Mouse (Mus musculus): ENCODE data around the gene Gm13871.
"Not testable (repeated sequence)": the region's sequence is repeated elsewhere in the genome, so short reads cannot be mapped to it uniquely, and the experiment has no call there.

DNA sequence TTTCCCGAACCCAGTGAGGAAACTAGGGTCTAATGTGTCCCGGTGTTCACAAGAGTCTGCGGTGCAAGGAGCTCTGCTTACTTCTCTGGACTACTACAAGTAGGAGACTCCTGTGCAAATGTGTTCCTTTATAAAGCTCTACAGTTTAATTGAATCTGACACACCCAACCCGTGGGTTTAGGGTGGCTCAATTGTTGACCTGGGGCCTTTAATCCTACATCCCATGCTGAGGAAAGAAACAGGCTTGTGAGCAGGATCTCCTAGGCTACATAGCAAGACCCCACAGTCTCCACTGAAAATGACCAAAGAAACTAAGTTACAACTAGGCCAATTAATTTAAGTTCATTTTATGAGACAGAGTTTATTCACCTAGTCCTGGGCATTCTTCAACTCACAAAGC lies at the start of gene Gm13871:
- TF ChIP-seq CTCF, EP300 (IDR thresholded peaks at IDR 0.05; ENCODE audit: low read depth): not testable (repeated sequence)
